Mouse (Mus musculus) limb, embryonic 14.5 days (tissue): ENCODE results near the gene Slc25a45. TPM values are rescaled to one million over a fixed set of nuclear protein-coding genes. Genes with fewer than 3 reads are reported as not detected.

ENCODE experiments used
- ATAC-seq: fragments of 200-750 bp; cut with Nextera tagmentation; 2 replicates; pipeline ENCODE4 v1.8.0; 2017; ENCODE audit warnings: low read depth, moderate number of reproducible peaks, moderate TSS enrichment; ENCODE audit not compliant: low FRiP score
- DNase-seq: peaks from one replicate; pipeline ENCODE4 v3.0.0-alpha.2; 2015; ENCODE audit warnings: low spot score
- H3K27ac ChIP-seq: fragments of 300-500 bp; sonication (generic); replicated peaks from 2 replicates; pipeline ENCODE4 v1.5.1; 2014; ENCODE audit warnings: low read depth, mild to moderate bottlenecking, low read length, moderate library complexity, mixed read lengths
- H3K27me3 ChIP-seq: fragments of 300-500 bp; sonication (generic); 2 replicates; pipeline ENCODE4 v1.6.1; 2014; ENCODE audit warnings: low read length, mixed read lengths; ENCODE audit not compliant: control insufficient read depth, insufficient read depth
- H3K36me3 ChIP-seq: fragments of 300-500 bp; sonication (generic); 2 replicates; pipeline ENCODE4 v1.6.1; 2014; ENCODE audit warnings: mild to moderate bottlenecking, low read length, moderate library complexity, mixed read lengths; ENCODE audit not compliant: control insufficient read depth, insufficient read depth
- H3K4me1 ChIP-seq: fragments of 300-500 bp; sonication (generic); 2 replicates; pipeline ENCODE4 v1.6.1; 2014; ENCODE audit warnings: antibody characterized with exemption, low read length, mixed read lengths; ENCODE audit not compliant: control insufficient read depth, insufficient read depth
- H3K4me2 ChIP-seq: fragments of 300-500 bp; sonication (generic); replicated peaks from 2 replicates; pipeline ENCODE4 v1.6.1; 2014; ENCODE audit warnings: low read depth, mild to moderate bottlenecking, low read length, moderate library complexity; ENCODE audit not compliant: severe bottlenecking
- H3K4me3 ChIP-seq: fragments of 300-500 bp; sonication (generic); replicated peaks from 2 replicates; pipeline ENCODE4 v1.5.1; 2014; ENCODE audit warnings: low read length
- H3K9ac ChIP-seq: fragments of 300-500 bp; sonication (generic); 2 replicates; pipeline ENCODE4 v1.6.1; 2014; ENCODE audit warnings: mild to moderate bottlenecking, low read depth, low read length, moderate library complexity; ENCODE audit not compliant: severe bottlenecking
- H3K9me3 ChIP-seq: fragments of 300-500 bp; sonication (generic); 2 replicates; pipeline ENCODE4 v1.6.1; 2016; ENCODE audit warnings: low read length; ENCODE audit not compliant: control insufficient read depth
- POLR2A ChIP-seq: fragments of 200-500 bp; IDR thresholded peaks from 2 replicates; pipeline ENCODE4 v1.8.0; 2012; ENCODE audit warnings: inconsistent platforms, mild to moderate bottlenecking, moderate library complexity, borderline replicate concordance; ENCODE audit not compliant: insufficient read depth, insufficient read length; ENCODE audit errors: extremely low read depth
- WGBS: fragments of 180-500 bp; shearing (Covaris S2); extraction: QIAGEN DNeasy Blood & Tissue Kit; methylation state at CpG from one replicate; pipeline ENCODE4 v1.1.7; 2014; 5-methylcytosine and 5-hydroxymethylcytosine counted together
- polyA plus RNA-seq, 2 experiments: library from polyadenylated mRNA; depleted of rRNA in 1 of 2; stranded (reverse) in 1 of 2; unstranded in 1 of 2; fragments of >200 nt; fragmentation: Nextera tagmentation in 1 of 2; extraction: Ambion mirVana in 1 of 2; gene quantifications; 2 replicates each; pipeline versions ENCODE4 v1.2.1 to v1.2.3; 2012 to 2014

The Slc25a45 gene
- polyA plus RNA-seq, 2 experiments = 3.0 to 6.2 TPM

DNA sequence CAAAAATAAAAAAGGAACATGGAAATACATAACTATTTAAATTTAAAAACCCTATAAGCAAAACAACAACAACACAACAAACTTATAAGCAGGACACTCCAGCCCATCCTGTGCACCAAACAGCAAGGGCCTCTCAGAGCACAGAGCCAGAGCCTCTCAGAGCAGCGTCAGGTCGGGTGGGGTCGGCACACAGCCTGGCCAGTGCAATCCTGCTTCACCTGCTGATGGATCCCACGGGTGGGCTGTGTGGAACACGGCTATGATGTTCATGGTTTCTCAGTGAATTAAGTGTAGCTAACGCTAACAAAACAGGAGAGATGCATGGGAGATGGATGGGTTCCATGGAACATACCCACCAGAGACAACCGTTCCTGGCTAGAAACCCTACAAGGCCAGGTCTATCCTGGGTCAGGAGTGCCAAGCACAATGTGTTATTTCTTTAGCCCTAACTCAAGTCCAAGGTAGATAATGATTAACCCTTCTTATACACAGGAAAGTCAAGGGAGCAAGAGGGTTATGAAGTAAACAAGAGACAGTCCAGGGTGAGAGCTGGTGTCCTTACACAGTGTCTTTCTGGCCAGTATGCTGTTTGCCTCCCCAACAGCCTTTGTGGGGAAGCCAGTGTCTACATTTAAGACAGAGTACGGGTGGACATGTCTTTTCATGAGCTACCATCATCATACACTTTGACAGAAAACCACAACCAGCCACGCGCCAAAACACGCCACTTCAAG is 46.2 kb upstream of the Slc25a45 start:
- H3K4me1 ChIP-seq = 0 out of 2 replicates have a peak, but pooled peaks cover 2% of the 10 kb centered on the region
- TF ChIP-seq POLR2A = no peak
- no peak for DNase-seq
- no peaks in the 10 kb centered on the region for H3K27me3 ChIP-seq
- ATAC-seq = no peak
- WGBS = 87% methylated on average over 11 of the region's 11 CpGs
- no peak overlapping the region for H3K9ac ChIP-seq
- no peak overlapping the region for H3K4me3 ChIP-seq
- no peak overlapping the region for H3K4me2 ChIP-seq
- H3K9me3 ChIP-seq = no peaks in the 10 kb centered on the region
- no peak overlapping the region for H3K27ac ChIP-seq
- H3K36me3 ChIP-seq = no peaks in the 10 kb centered on the region

DNA sequence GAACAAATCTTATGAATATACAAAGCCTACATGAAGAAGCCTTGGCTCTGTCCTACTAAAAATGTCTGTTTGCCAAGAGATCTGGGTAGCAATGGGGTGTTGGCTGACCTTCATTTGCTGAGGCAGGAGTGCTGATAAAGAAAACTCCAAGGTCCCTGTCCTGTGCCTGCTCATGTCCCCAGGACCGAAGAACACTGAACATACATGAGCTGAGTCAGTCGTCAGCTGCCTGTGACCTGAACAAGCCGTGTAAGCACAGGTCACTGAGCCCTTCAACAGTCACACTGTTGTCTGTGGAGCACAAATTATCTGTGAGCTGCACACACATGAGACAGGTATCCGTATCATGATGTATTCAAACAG is 45.7 kb upstream of the Slc25a45 start:
- H3K4me3 ChIP-seq = no peak overlapping the region
- DNase-seq (no peak), ATAC-seq (no peak)
- no peaks in the 10 kb centered on the region for H3K36me3 ChIP-seq
- no peak overlapping the region for H3K9ac ChIP-seq
- H3K9me3 ChIP-seq = no peaks in the 10 kb centered on the region
- 85% methylated on average over 4 of the region's 4 CpGs for WGBS
- no peak for TF ChIP-seq POLR2A
- no peak overlapping the region for H3K27ac ChIP-seq
- no peak overlapping the region for H3K4me2 ChIP-seq
- 0 out of 2 replicates have a peak, but pooled peaks cover 2% of the 10 kb centered on the region for H3K4me1 ChIP-seq
- no peaks in the 10 kb centered on the region for H3K27me3 ChIP-seq

DNA sequence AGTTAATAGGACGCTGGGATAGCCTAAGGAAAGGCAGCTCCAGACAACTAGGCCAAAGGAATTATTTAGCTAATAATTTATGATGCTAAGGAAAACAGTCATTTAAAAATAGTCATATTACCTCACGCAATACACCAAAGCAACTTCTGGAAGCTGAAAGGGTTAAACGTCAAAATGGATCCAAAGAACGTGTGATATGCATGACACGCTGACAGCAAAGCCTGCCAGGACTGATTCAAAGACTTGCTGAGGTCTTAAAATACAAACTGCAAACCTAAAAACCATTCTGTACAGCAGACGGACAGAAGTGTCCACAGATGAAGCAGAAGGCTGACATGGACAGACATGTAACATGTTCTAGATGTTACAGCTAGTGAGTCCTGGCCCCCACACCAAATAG is 45.3 kb upstream of the Slc25a45 start:
- Histone ChIP-seq H3K9ac (no peak overlapping the region), H3K27me3 (no peaks in the 10 kb centered on the region), H3K4me1 (0 out of 2 replicates have a peak, but pooled peaks cover 2% of the 10 kb centered on the region), H3K4me2 (no peak overlapping the region), H3K36me3 (no peaks in the 10 kb centered on the region), H3K4me3 (no peak overlapping the region), H3K27ac (no peak overlapping the region), H3K9me3 (no peaks in the 10 kb centered on the region)
- no peak for TF ChIP-seq POLR2A
- DNase-seq (no peak), ATAC-seq (no peak)
- 62% methylated on average over 6 of the region's 6 CpGs for WGBS

DNA sequence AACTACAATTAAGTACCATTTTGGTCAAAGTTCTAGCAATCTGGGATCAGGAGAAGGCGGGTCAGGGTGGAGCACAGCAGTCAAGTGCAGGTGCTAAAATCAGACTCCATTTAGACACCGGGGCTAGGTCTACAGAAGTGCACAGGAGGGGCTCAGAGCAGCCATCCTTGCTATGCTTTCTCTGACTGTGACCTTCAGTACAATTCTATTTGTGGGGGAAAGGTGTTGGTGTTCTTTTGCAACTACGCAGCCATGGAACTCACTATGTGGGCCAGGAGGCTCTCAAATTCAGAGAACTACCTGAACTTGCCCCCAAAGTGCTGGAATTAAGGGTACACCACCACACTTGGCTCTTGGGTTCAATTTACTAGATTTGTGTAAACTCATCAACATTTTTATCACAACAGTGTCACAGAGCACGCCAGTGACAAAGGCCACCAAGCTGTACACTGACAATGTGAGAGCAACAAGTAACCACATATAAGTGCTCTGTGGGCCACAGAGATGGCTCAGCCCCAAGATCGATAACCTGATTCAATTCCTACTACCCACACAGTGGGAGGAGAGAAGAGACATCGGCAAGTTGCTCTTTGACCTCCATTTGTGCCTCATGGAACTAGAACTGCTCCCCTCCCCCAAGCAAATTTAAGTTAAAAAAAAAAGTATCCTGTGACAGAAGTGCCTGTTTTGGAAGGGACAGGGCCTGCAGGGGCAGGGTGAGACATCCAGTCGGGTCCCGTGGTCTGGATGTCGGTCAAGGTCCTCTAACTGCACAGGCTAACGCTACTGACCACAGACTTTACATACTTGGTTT is 44.1 kb upstream of the Slc25a45 start:
- Histone ChIP-seq H3K4me3 (no peak overlapping the region), H3K9me3 (no peaks in the 10 kb centered on the region), H3K36me3 (no peaks in the 10 kb centered on the region), H3K4me1 (no peaks in the 10 kb centered on the region), H3K4me2 (no peak overlapping the region), H3K9ac (no peak overlapping the region), H3K27me3 (no peaks in the 10 kb centered on the region), H3K27ac (no peak overlapping the region)
- DNase-seq (no peak), ATAC-seq (no peak)
- 90% methylated on average over 10 of the region's 10 CpGs for WGBS
- TF ChIP-seq POLR2A = no peak

DNA sequence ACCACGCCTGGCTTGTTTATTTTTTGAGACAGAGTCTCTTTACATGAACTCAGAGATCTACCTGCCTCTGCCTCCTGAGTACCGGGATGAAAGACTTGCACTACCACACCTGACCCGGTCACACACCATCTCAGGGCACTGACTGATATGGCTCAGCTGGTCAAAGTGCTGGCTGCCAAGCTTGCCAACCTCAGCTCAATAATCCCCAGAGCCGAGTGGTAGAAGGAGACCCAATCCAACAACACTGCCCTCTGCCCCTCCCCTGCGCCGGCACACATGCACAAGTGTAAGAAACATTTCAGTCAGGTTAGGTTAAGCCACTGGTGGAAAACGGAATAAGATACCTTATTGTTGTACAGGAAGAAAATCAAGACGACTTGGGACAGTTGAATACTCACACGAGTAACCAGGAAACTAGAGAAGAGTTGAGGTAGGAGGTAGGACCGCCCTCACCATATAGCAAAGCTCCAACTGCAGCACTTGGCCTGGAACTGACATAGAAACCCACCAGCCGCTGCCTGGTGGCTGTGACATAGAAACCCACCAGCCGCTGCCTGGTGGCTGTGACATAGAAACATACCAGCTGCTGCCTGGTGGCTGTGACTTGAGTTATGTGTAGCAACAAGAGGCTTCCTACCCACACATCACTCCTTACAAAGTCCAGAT is 43.2 kb upstream of the Slc25a45 start:
- peak; percentile 26; the same call in 1 of the 2 replicates for ATAC-seq

More for the DNA sequence above, 43.2 kb upstream of the Slc25a45 start:
- DNase-seq = no peak
- no peaks in the 10 kb centered on the region for H3K36me3 ChIP-seq
- 89% methylated on average over 12 of the region's 12 CpGs for WGBS
- H3K9ac ChIP-seq = no peak overlapping the region
- H3K27ac ChIP-seq = no peak overlapping the region
- H3K9me3 ChIP-seq = no peaks in the 10 kb centered on the region
- no peaks in the 10 kb centered on the region for H3K4me1 ChIP-seq
- H3K4me2 ChIP-seq = no peak overlapping the region
- no peaks in the 10 kb centered on the region for H3K27me3 ChIP-seq
- no peak overlapping the region for H3K4me3 ChIP-seq
- TF ChIP-seq POLR2A = no peak
